Mouse (Mus musculus) kidney, adult 9 months (tissue): ENCODE data around the gene Dgkd.

Source experiments
- DNase-seq: peaks from one replicate; pipeline ENCODE4 v3.0.0; 2022

The Dgkd gene

DNA sequence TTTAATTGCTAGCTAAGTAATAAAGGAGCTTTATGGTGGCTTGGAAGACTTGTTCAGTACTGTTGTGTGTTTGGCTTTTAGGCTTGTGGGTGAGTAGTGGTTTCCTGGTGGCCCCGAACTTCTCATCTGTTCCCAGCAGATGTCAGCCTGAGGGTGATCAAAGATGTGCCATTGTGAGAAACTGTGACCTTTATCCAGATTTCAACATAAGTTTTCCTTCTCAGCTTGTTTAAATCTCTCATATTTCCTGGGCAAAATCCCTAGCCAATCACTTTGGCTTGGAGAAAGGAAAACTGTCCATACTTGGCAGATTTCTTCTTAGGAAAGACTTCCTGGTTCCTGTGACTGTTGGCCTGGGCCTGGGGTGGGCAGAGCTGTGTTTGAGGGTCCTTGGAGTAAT is 37.9 kb downstream of the Dgkd start:
- no peak for DNase-seq

DNA sequence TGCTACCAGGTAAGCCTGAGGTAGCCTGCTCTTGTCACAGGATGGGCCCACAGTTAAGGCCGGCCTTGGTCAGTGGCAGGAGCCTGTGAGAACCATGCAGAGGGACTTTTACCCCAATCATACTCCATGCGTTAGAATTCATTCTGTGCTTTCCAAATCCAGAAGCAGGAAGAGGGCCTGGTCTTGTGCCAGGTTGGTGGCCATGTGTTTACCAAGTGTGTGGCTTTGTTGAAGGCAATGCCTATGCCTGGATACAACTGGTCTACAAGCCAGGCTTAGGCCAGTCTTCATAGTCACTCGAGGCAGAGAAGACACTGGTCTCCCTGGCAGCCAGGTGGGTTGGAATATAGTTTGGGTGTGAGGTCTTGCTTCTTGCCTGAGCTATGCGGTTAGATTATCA is 38.5 kb downstream of the Dgkd start:
- DNase-seq: peak; percentile 46

DNA sequence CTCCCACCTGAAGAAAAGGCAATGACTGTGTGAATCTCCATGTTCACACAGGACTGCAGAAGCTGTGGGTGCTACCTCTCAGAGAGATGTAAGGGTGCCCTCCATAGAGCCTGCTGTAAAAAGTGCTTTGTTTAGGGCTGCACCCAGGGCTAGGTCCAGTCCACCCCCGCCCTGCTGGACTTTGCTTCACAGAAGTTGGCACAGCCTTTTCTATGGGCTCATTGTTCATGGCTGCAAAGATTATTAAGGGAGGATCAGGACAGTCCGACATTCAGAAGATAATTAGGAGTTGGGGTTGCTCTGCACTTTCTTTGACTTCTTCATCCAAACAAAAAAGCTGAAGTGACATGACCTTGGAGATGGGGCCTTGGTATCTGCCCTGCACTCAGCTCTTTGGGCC is 39.4 kb downstream of the Dgkd start:
- DNase-seq: peak; percentile 84

DNA sequence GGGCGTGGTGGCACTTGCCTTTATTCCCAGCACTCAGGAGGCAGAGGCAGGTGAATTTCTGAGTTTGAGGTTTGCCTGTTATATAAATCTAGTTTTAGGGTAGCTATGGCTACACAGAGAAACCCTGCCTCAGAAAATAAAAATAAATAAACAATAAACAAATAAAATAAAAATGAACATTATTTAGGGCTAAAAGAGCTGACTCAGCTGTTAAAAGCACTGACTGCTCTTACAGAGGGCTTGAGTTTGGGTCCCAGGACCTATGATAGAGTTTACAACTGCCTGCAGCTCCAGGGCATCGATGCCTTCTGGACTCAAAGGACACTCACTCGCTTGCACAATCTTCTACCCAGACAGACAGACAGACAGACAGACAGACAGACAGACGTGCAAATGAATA is 40.3 kb downstream of the Dgkd start:
- DNase-seq: no peak

DNA sequence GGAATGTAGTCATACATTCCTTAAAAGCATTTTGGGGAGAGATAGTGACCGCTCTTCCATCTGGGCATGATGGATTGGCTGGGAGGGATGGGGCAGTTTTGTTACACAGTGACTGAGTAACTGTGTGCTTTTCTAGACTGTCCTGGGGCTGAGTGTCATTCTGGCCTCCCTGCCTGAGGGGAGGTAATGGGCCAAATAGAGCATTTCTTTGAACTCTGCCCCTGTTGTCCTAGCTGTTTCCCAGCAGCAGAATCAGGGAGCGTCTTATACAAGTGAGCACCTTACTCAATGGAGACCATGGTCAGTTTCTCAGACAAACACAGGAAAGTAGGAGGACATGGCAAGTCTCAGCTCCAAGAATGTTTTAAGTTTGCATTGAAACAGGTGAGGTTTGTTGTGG is 43.8 kb downstream of the Dgkd start:
- peak; percentile 74 for DNase-seq

DNA sequence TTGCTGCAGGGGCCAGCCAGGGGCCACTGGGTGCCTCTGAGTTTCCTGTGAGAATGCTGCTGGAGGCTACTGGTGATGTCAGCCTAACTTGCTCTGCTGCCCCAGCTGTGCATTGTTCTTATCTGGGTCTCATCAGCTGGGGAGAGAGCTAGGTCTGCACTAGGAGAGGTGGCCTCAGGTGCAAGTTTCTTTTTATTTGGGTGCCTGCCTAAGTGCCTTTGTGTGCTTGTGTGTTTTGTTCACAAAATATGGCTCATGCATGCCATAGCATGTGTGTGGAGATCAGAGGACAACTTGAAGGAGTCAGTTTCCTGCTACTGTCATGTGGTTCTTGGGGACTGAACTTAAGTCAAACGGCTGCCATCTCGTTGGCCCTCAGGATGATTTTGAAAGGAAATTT is 46.6 kb downstream of the Dgkd start:
- no peak for DNase-seq

DNA sequence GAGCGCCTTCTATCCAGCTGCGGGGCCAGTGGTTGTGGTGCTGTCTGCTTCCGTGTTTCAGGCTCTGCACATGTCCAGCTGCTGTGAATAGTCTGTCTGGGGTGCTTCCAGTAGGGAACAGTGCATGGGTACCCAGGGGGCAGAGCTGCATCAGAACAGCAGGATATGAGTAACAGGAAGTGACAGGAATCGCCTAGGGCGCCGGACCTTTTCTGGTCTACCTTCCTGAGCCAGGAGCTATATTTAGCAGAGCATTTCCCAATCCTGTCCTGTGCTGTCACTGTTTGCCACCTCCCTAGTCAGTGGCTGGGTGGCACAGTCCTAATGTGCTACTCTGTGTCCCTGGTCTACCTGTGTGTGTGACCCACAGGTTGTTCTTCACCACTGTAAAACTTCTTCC is 47.9 kb downstream of the Dgkd start:
- peak; percentile 68 for DNase-seq

DNA sequence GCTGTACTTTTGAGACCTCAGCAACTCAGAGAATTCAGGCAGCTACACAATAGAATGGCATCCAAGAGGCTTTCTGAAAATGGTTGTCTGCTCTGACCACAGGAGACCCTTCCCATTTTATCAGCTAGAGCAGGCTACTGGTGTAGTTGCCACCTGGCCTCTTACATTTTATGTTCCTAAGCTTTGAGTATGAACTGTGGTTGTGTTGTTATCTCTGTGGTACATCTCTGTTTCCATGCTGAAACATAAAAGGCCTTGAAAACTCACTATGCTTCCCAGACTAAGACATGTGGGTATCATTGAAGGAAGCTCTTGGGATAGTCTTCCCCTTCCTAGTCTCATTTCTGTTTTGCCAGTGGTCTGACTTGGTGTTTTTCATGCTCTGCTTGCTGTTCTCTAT is 49.1 kb downstream of the Dgkd start:
- no peak for DNase-seq

DNA sequence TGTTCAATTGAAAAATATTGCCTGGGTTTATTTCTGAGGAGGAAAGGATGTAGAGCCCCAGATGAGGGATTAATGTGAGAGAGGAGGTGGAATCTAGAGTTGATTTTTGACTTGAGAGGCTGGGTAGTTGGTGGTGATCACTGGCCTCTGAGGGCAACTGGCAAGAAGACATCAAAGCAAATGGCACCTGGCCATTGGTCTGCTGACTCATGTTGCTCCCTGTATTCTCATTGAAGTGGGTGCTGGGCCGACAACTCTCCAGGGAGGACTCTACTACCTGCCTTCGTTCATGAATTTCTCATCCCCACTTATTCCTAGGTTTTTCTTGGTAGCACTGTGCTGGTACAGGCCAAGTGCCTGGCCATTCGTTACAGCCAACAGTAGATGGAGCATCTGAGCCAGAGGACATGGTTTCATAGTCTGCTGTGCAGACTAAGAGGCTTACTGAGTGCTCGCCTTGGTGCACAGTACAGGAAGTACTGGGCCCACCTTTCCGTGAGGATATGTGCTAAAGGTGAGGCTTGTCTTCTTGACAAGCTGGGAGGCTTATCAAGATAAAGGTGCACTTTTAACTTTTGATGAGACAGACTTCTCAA is 53.4 kb downstream of the Dgkd start:
- DNase-seq: peak; percentile 91

DNA sequence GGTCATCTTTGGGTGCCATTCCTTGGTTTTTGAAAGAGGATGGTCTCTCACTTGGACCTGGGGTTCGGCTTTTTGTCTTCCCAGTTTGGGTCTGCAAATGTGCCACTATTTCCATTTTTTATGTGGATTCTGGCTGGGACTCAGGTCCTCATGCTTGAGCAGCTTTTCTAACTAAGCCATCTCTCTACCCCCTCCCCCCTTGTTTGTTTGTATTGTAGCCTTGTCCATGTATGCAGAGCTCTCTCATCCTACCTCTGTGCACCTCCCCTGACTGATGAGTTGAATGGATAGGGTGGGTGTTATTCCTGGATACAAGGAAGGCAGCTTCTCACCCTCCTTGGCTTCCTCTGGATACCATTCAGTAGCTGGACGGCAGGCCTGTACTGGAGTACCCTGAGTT is 54.9 kb downstream of the Dgkd start:
- DNase-seq: peak; percentile 31

DNA sequence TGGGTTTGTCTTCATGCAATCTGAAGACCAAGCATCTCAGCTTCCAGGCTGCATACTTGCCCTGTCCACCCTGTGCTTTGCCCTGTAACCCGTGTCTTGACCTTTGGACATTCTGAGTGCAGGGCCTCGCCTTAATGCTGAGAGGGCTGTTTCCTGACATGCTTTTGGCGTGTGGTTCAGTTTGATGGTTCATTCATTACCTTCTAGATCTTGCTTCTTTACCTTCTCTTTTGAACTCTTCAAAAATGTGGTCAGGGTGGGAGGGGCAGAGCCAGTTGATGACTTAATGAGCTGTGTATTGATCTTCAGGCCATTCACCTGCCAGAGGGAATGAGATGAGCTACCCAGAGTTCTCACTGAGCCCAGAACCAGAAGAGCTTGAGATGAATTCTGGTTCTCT is 55.6 kb downstream of the Dgkd start:
- DNase-seq: peak; percentile 95

DNA sequence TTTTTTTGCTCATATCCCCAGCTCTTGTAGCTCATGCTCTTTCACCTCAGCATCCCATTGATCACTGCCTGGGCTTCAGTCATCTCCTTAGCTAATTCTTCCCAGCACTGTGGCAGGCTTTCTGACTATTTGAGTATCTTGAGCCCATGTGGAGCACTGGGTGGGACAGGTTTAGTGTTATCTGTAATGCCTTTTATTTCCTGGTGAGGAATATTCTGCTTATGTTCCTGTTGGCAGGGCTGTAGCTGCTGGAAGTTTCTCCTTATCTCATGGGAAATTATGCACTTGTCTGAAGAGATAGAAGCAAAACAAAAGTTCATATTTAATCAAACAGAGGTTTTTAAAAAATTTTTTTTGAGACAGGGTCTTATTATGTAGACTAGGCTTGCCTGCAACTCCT is 56.5 kb downstream of the Dgkd start:
- no peak for DNase-seq

DNA sequence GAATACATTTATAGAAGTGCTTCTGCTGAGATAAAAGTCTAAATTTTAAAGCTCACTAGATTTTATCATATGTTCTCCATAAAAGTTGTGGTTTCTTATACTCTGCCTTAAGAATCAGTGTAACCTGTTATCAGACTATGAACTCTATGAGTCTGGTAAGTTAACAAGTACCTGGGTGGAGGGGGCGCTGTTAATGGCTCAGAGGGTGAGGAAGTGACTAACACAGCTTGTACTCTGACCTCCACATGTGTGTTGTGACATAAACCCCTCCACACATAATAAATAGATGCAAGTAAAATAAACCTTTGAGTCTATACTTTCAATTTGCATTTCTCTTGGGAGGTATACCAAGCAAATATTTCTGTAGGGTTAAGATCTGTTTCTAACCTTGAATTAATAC is 57.3 kb downstream of the Dgkd start:
- DNase-seq: peak; percentile 28

DNA sequence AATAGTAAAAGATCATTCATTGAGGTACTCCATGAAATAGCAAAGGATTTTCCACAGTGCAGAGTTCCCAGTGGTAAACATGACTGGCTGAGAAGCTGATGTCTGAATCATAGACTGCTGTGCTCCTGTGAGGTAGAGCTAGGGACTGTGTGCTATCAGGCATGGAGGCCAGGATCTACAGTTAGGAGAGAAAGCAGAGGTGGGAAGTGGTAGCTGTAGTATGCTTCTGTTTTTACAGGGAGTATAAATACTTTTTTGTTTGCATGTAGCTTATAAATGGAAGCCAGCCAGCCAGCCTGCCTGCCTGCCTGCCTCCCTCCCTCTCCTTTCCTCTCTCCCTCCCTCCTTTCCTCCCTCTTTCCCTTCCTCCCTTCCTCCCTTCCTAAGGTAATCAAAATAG is 60.3 kb downstream of the Dgkd start:
- DNase-seq: no peak

DNA sequence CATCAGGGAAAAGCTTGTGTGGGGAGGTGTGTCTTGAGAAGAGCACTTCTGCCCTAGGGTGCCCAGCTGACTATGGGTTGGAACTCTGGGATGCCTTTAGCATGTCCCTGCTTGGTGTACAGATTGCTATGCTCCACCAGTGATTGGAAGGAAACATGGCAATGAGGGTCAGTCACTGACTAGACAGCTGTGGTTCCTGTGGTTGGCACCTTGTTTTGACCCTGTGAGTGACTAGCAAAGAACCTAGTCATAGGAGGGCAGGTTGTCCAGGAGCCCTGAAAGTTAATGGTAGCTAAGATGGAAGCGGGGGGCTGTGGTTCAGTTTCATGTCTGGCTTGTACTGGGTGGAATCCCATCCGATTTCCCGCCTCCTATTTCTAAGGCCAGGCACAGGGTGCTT is 64.3 kb downstream of the Dgkd start:
- DNase-seq: no peak

DNA sequence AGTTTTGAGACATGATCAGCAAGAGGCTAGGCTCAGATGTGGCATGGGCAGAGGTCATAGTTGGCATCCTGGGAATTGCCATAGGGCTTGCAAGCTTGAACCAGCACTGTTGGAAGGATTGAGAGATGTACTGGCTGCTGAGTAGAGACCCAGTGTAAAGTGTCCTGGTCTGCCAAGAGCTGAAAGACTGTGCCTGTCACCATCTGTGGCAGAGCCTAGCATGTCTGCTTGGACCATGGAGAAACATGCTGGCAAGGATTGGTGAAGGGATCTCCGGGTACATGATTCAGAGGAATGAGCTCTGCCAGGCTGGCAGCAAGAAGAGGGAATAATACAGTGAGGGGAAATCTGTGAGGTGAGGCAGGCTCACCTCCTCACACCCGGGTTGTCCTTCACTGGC is 65.0 kb downstream of the Dgkd start:
- DNase-seq: no peak

DNA sequence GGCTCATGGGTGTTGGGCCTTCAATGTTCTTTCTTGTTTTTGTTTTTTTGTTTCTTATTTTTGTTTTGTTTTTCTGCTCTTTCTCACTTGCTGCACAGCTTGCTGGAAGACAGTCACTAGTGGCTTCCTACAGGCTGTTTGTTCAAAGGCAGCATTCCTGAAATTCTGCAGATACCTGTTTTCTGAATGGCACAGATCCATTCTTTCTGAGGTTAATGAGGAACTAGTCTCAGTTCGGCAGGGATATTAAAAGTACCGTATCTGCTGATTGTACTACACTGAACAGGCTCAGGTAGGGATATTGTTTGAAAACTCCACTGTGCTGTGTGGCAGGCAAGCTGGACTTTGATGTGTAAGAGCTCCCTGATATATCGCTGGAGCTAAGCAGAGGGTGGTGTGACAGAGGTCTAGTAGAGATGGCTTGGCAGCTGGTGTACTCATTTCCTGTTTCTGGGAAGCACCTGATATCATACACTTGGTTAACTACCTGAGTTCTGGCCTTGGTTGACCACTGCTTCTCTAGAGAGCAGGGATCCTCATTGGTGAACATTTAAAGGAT is 67.0 kb downstream of the Dgkd start:
- DNase-seq: peak; percentile 72

DNA sequence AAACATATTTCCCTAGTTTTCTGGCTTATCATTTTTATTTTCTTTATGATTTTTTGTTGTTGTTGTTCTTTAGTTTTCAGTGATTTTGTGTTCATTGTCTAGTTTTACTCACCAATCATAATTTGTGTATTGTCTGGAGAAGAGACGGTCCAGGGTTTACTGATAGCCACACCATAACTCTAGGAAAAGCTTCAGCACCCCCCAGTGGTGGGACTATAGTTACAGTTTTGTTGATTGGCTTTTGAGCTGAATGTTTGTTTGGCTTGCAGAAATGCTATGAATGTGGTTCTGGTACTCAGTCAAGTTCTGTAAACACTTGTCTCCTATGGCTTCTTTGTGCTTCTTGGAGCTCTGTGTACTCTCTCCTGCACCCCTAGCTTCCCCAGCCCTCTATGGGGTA is 69.6 kb downstream of the Dgkd start:
- peak; percentile 70 for DNase-seq

DNA sequence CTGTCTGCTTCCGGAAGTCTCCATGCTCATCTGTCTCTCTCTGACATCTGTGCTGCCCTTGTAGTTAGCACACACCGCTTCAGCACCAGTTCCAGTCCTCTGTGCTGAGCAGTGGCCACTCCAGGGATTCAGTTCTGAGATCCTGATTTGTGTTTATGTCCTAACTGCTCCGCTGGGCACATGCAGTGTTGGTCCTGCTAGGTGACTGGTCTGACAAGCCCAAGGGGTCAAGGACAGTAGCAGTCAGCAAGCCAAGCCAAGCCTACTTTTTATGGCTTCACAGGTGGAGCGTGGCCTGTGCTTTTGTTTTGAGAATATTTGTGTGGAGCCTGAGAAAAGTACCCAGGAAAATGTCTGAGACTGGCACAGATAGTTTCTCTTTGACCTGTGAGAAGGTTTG is 71.8 kb downstream of the Dgkd start:
- no peak for DNase-seq

DNA sequence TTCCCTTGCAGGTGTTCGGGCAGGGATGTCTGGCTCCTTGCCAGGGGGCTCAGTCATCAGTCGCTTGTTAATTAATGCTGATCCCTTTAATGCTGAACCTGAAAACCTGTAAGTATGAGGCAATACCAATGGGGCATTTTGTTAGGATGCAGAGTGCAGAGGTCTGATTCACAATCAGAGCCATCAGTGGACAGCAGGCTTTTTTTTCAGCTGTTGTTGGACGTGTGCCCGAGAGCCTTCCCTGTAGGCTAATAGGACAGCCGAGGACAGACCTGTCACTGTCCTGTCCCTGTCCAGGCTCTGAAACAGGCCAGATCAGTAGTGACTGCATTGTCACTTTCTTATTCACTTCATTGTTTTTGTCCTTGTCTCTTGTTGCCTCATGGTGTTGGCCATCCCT is 76.6 kb downstream of the Dgkd start:
- no peak for DNase-seq

DNA sequence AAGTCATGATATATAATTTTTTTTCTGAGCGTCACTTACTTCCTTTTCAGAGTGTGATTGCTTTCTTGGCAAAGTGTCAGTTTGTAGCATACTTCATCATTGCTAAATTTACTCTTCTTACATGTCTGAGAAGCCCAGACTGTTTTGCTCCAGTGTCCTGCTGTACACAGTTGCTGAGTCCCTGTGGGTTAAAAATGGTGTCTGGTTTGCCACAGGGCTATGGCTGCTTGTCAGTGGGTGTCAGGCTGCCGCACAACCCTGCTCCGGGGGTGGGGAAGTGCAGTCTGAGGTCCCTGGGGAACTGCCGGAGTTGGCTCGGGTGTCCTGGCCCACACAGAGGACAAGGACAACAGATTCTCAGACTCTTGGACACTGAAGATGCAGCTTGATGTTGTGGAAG is 80.0 kb downstream of the Dgkd start:
- DNase-seq: no peak

DNA sequence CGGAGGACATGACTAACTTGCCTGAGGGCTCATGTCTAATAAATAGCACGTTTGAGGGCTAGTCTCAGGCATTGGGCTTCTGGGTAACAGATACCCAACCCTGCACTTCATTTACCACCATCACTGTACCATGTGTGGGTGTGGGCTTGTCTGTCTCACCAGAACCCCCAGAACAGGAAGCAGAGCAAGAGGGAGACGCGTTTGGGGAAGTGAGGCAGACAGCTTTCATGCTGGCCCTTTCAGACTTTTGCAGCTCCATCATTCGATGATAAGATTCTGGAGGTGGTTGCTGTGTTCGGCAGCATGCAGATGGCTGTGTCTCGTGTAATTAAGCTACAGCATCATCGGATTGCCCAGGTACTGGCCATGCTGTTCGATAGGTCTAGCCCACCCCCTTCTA is 82.0 kb downstream of the Dgkd start:
- DNase-seq: no peak

DNA sequence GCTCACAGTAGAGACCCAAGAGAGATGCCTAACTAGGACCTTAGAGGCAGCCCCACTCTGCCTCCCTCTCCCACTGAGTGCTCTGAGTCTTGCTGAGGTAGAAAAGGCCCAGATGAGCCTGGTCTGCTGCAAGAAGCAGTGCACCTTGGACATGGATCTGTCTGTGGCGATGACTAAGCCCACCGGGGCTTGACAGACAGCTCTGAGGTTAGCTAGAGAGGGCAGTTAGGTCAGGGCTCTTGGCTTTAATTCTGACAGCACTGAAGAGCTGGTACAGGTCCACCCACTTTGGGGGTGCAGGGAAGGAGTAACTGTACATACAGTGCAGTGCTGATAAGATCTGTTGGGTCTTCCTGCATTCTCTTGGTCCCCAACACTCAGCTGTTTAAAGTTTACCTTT is 82.5 kb downstream of the Dgkd start:
- no peak for DNase-seq

DNA sequence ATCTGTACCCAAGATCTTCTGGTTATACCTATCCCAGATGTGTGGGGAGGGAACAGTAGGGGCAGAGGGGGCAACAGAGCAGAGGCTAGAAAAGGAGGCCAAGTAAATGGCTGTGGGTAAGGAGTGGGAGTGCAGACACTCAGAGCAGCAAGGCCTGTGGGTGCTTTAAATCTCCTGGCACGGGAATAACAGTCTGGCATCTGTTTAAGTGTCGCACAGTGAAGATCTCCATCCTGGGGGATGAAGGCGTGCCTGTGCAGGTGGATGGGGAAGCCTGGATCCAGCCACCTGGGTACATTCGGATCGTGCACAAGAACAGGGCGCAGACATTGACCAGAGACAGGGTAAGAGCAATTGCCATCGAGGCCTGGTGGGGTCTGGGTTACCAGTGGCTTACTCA is 83.0 kb downstream of the Dgkd start:
- DNase-seq: no peak

DNA sequence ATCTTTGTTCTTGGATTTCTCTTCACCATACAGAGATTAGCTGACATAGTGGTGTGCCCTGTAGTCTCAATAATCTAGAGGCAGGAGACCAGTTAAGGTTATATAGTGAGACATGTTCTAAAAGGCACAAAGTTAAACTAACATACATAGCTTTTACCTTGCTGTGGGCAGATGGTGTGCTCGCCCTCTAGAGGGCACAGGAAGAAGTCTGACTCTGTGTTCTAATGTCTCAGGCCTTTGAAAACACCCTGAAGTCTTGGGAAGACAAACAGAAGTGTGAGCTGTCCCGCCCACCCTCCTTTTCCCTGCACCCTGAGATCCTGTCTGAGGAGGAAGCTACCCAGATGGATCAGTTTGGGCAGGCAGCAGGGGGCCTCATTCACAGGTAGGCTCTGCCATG is 83.4 kb downstream of the Dgkd start:
- DNase-seq: no peak

DNA sequence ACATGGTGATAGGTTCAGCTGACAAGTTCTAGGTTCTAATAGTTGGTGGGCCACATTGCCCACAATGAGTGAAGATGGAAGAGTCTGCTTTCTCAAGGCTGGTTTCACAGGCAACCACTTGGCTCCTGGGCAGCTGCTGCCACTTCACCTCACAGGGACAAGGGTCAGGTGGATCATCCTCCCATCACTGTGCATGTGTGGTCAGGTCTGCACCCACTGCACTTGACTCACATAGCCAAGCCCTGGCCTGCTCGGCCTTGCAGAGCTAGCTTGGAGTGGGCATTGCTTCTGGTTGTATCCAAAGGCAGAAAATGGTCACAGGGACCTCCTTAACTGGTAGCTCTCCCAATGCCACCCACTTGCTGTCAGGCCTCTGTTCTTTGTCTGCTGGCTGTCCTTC is 88.7 kb downstream of the Dgkd start:
- DNase-seq: no peak
